Comparison of ENCODE assay signal across 21 mouse cellular contexts in genomic region chr13:102578811-102579210, GRCm38 (mm10).
DNase-seq lines count a peak whose midpoint lies in the region; ATAC-seq and TF ChIP-seq lines count a peak whose summit lies in the region.
"Had no signal": no experiment of that assay in that cellular context is flagged by ENCODE, and none has a peak within 500 bp of the region (broad histone marks: within the 10 kb centered on the region; RNA-seq: fewer than 3 reads in every experiment).

No protein-coding gene starts in this region.

- no peak overlapping the region for H3K4me3 ChIP-seq in kidney, embryonic 16.5 days (ENCODE audit: low read length)
- H3K4me3 ChIP-seq in thymus, adult 2 months (ENCODE audit: control insufficient read depth, insufficient read depth, low read length) = no peak overlapping the region
- H3K4me3 ChIP-seq in intestine, embryonic 15.5 days (replicated peaks) = no peak overlapping the region
- H3K4me3 ChIP-seq: gastrocnemius, adult 2 months; hindbrain, embryonic 15.5 days; midbrain, embryonic 12.5 days; myocyte; neural tube, embryonic 15.5 days had no signal

- peak; percentile 54 for DNase-seq in adrenal gland, adult 2 months
- DNase-seq in adrenal gland, adult 18-20 months (ENCODE audit: low spot score in 2 of 2) = no peak
- DNase-seq in kidney, adult 8-10 months = peak; percentile 34 to 57
- DNase-seq in adrenal gland, postnatal 14 days = peak; percentile 62
- peak; percentile 27 to 67 for DNase-seq in kidney, postnatal 25 days
- no peak for DNase-seq in thymus, adult 2 months
- DNase-seq: cerebellum, adult 11-12 months; gastrocnemius, adult 2 months; heart, postnatal 14 days; liver; liver, postnatal 0 days; thymus, postnatal 36 days had no signal

- TF ChIP-seq POLR2A in thymus, adult 2 months (IDR thresholded peaks at IDR 0.05; ENCODE audit: control insufficient read depth, extremely low read depth, insufficient read depth, low read length, poor library complexity) = no peak

- peaks cover 4% of the 10 kb centered on the region; the same call in 1 of the 2 replicates for H3K4me1 ChIP-seq in kidney, embryonic 16.5 days (ENCODE audit: insufficient read depth, low read length)
- no peaks in the 10 kb centered on the region for H3K4me1 ChIP-seq in thymus, adult 2 months (replicated peaks; ENCODE audit: control insufficient read depth, insufficient read depth, low read length)
- no peaks in the 10 kb centered on the region for H3K4me1 ChIP-seq in intestine, embryonic 15.5 days (replicated peaks)
- H3K4me1 ChIP-seq: neural tube, embryonic 15.5 days had no signal

- no peaks in the 10 kb centered on the region for H3K36me3 ChIP-seq in kidney, embryonic 16.5 days (ENCODE audit: insufficient read depth, low read length)
- H3K36me3 ChIP-seq in thymus, adult 2 months (ENCODE audit: control insufficient read depth, insufficient read depth, low read length) = no peaks in the 10 kb centered on the region
- H3K36me3 ChIP-seq in intestine, embryonic 15.5 days = no peaks in the 10 kb centered on the region
- H3K36me3 ChIP-seq: hindbrain, embryonic 15.5 days; midbrain, embryonic 12.5 days; neural tube, embryonic 15.5 days had no signal

- H3K9me3 ChIP-seq in kidney, embryonic 16.5 days (ENCODE audit: low read length) = no peaks in the 10 kb centered on the region
- H3K9me3 ChIP-seq in intestine, embryonic 15.5 days = no peaks in the 10 kb centered on the region
- H3K9me3 ChIP-seq: hindbrain, embryonic 15.5 days; midbrain, embryonic 12.5 days; neural tube, embryonic 15.5 days had no signal

- no peak for TF ChIP-seq CTCF in thymus, adult 2 months (IDR thresholded peaks at IDR 0.05; ENCODE audit: borderline replicate concordance, control insufficient read depth, extremely low read depth, insufficient read depth, low read length, poor library complexity)

- H3K27ac ChIP-seq in kidney, embryonic 16.5 days (ENCODE audit: low read length) = no peak overlapping the region
- H3K27ac ChIP-seq in thymus, adult 2 months (ENCODE audit: control insufficient read depth, insufficient read depth, low read length) = no peak overlapping the region
- H3K27ac ChIP-seq in intestine, embryonic 15.5 days = no peak overlapping the region
- H3K27ac ChIP-seq: gastrocnemius, adult 2 months; hindbrain, embryonic 15.5 days; kidney, postnatal 0 days; macrophage; midbrain, embryonic 12.5 days; neural tube, embryonic 15.5 days had no signal

- ATAC-seq in kidney, embryonic 16.5 days (ENCODE audit: low FRiP score, low TSS enrichment) = no peak
- ATAC-seq in intestine, embryonic 15.5 days = no peak
- ATAC-seq: forebrain, embryonic 16.5 days; liver, postnatal 0 days had no signal

- no peak overlapping the region for H3K9ac ChIP-seq in kidney, embryonic 16.5 days (replicated peaks; ENCODE audit: low read length)
- no peak overlapping the region for H3K9ac ChIP-seq in intestine, embryonic 15.5 days
- H3K9ac ChIP-seq: hindbrain, embryonic 15.5 days; liver, postnatal 0 days; midbrain, embryonic 12.5 days; neural tube, embryonic 15.5 days had no signal

- H3K4me2 ChIP-seq in kidney, embryonic 16.5 days (replicated peaks; ENCODE audit: low read depth, low read length) = no peak overlapping the region
- H3K4me2 ChIP-seq in intestine, embryonic 15.5 days (replicated peaks) = no peak overlapping the region
- H3K4me2 ChIP-seq: hindbrain, embryonic 15.5 days; midbrain, embryonic 12.5 days; neural tube, embryonic 15.5 days had no signal

- whole genome bisulfite sequencing in kidney, embryonic 16.5 days = 79% methylated on average over 2 of the region's 2 CpGs
- WGBS in thymus, adult 2 months = 87% methylated on average over 2 of the region's 2 CpGs
- 76% methylated on average over 2 of the region's 2 CpGs for whole genome bisulfite sequencing in intestine, embryonic 15.5 days

- H3K27me3 ChIP-seq in kidney, embryonic 16.5 days (ENCODE audit: insufficient read depth, low read length) = no peaks in the 10 kb centered on the region
- no peaks in the 10 kb centered on the region for H3K27me3 ChIP-seq in thymus, adult 2 months (ENCODE audit: control insufficient read depth, insufficient read depth, low read length)
- no peaks in the 10 kb centered on the region for H3K27me3 ChIP-seq in intestine, embryonic 15.5 days (replicated peaks)
- H3K27me3 ChIP-seq: hindbrain, embryonic 15.5 days; neural tube, embryonic 15.5 days had no signal

Comparison
In these comparisons a context has a peak if more than half of its experiments do, and no peak if none do; other contexts are left out.
1. DNase-seq: peak in adrenal gland, adult 2 months (single experiment), kidney, adult 8-10 months (2 of 2), adrenal gland, postnatal 14 days (single experiment) and kidney, postnatal 25 days (2 of 2); none in adrenal gland, adult 18-20 months (0 of 2) and thymus, adult 2 months (single experiment).